Mouse (Mus musculus) cerebellum, postnatal 10 days (tissue): ENCODE results near the gene Foxe1.

Experiments used
- DNase-seq, 2 experiments: peaks; one replicate each; pipeline ENCODE4 v3.0.0; 2021; ENCODE audit warnings: mixed read lengths in 2 of 2

The Foxe1 gene

GRCm38 (mm10) chr4:46343596-46344260 is at the start of gene Foxe1:
Gene Foxe1 (plus strand): TSS chr4:46343609.
- peak in 1 of 2 experiments; percentile 34 for DNase-seq

GRCm38 (mm10) chr4:46304071-46304470 is 39.3 kb upstream of the Foxe1 start:
- DNase-seq, result peak; percentile 68 to 83

- DNase-seq, result peak; percentile 96
Observed at GRCm38 (mm10) chr4:46304757-46305384, 38.5 kb upstream of the Foxe1 start.

GRCm38 (mm10) chr4:46305436-46305835 is 38.0 kb upstream of the Foxe1 start:
- no peak for DNase-seq

- peak; percentile 95 to 96 for DNase-seq
Observed at GRCm38 (mm10) chr4:46307341-46307740, 36.1 kb upstream of the Foxe1 start.

- peak in 1 of 2 experiments; percentile 28 for DNase-seq
Observed at GRCm38 (mm10) chr4:46307869-46308268, 35.5 kb upstream of the Foxe1 start.

- peak; percentile 61 to 70 for DNase-seq
Observed at GRCm38 (mm10) chr4:46311631-46312030, 31.8 kb upstream of the Foxe1 start.

- DNase-seq, result no peak
Observed at GRCm38 (mm10) chr4:46321730-46322389, 21.5 kb upstream of the Foxe1 start.

- DNase-seq, result no peak
Observed at GRCm38 (mm10) chr4:46322715-46323114, 20.7 kb upstream of the Foxe1 start.

- DNase-seq, result no peak
Observed at GRCm38 (mm10) chr4:46328906-46329305, 14.5 kb upstream of the Foxe1 start.

- no peak for DNase-seq
Observed at GRCm38 (mm10) chr4:46335846-46336245, 7.6 kb upstream of the Foxe1 start.

GRCm38 (mm10) chr4:46337990-46338389 is 5.4 kb upstream of the Foxe1 start:
- no peak for DNase-seq

GRCm38 (mm10) chr4:46339026-46339425 is 4.4 kb upstream of the Foxe1 start:
- DNase-seq, result no peak

GRCm38 (mm10) chr4:46339584-46339983 is 3.8 kb upstream of the Foxe1 start:
- peak in 1 of 2 experiments; percentile 32 for DNase-seq

GRCm38 (mm10) chr4:46341831-46342680 is 1.4 kb upstream of the Foxe1 start:
- no peak for DNase-seq

GRCm38 (mm10) chr4:46342711-46343286 is 610 bp upstream of the Foxe1 start:
- no peak for DNase-seq

GRCm38 (mm10) chr4:46344288-46344687 is 879 bp downstream of the Foxe1 start:
- DNase-seq, result peak; percentile 30 to 32

GRCm38 (mm10) chr4:46345056-46345772 is 1.8 kb downstream of the Foxe1 start:
- no peak for DNase-seq

GRCm38 (mm10) chr4:46345773-46346100 is 2.3 kb downstream of the Foxe1 start:
- no peak for DNase-seq

GRCm38 (mm10) chr4:46346221-46346620 is 2.8 kb downstream of the Foxe1 start:
- no peak for DNase-seq

- no peak for DNase-seq
Observed at GRCm38 (mm10) chr4:46347141-46347540, 3.7 kb downstream of the Foxe1 start.
